Mouse (Mus musculus): ENCODE data around the gene Grap2.
A peak's percentile ranks its signal among the peaks of the same experiment; 100 is the strongest.

Gene Grap2

DNA sequence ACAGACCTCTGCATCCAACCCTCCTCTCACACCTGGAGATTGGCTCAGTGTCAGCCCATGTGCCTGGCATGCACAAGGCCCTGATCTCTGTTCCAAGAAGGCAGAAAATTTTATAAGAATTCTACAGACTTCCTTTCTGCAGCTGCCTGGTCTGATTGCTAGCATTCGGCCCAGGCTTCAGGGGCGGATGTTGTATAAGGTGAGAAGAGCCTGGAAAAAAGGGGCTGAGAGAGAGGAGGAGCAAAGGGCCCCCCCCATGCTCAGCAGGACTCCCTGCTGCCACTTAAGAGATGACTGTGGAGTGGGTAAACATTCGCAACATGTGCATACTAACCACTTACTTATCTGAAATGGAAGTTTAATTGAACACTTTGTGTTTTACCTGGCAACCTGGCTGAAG is 35.6 kb downstream of the Grap2 start:
- DNase-seq: no peak

DNA sequence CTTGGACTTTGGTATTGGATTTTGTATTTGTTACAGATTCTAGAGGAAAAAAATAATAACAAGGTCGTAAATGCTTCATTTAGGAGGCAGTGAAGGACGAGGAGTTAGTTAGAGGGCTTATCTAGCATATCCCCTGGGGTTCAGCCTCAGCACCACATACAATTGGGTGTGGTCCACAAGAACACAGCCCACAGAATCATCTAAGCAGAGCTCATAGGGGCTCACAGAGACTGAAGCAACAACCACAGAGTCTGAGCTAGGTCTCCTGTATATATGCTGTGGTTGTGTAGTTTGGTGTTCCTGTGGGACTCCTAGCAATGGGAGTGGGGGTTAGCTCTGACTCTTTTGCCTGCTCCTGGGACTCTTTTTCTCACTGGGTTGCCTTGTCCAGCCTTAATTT is 37.9 kb downstream of the Grap2 start:
- DNase-seq: no peak

DNA sequence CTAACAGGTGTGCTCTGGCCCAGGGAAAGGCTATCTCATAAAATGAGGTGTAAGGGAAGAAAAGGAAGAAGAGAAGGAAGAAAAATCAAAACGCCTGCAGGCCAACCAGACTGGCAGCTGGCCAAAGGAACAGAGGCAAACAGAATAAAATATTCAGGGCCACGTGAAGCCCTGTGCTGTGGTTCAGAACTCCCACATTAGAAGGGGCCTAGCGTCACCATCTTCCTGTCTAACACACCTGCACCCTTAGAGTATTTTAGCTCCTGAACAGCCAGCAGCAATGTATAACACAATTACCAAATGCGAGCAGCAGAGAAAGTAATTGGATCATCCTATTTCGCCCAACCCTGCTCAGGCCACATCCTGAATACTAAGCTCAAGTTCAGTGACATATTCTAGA is 39.1 kb downstream of the Grap2 start:
- DNase-seq: no peak

DNA sequence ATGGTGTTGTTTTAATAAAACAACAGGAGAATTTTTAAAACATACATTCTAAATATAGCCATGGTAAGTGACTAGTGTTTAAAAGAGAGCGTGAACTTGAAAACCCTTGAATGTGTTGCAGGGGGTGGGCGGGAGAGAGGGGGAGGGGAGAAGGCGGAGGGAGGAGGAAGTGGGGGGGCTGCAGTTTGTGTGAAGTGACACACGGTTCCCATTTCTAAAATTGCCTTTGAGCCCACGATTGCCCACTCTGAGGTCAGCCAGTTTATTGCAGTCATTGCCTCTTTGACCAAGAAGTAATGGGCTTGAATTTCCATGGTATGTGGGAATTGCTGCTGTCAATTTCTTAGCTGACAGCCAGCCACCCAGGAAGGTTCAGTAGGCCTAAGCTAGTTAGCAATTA is 41.5 kb downstream of the Grap2 start:
- no peak for DNase-seq

DNA sequence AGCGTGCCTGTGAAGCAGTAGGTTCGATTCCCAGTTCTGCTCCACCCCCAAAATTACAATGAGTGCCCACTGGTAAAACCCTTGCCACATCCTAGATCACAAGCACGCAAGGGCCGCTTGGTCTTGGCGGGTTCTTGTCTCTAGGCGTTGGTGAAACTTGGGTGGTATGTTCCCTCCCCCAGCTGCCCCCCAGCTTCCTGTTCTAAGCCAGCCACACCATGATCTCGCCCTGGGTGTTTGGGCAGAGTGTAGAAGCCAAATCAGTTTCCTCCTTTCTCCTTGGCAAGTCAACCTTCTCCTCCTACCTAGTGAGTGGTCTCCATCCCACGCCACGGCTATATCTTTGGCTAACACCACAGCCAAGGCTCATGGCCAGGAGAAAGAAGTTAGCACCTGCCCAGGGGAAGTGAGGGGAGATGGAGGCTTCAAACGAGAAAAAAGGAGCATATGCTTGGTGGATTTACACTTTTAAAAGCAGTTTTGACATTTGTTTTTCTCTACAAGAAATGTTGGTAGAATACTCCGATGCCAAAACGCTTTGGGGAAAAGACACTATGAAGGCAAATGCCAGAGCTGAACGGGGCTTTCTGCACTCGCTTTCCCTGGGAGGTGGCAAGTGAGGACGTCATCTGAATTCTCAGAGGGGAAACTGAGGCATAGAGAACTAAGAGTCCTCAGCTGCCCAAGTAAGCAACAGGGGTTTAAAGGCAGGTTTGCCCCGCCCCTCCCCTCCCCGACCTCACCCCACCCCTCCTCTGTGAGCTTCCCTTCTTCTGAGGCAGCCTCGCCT is 42.3 kb downstream of the Grap2 start:
- no peak for DNase-seq

DNA sequence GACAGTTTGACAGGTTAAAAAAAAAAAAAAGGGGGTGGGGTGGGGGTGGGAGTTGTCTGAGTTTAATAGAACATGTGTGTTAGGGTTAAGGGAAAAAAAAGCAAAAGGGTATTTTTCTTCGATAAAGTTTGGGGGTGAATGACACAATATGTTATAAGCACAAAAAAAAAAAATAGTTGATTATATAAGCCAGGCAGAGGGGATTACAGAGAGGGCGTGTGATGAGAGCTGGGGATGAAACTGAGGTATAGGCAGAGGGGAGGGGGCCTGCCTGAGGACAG is 42.8 kb downstream of the Grap2 start:
- no peak for DNase-seq

DNA sequence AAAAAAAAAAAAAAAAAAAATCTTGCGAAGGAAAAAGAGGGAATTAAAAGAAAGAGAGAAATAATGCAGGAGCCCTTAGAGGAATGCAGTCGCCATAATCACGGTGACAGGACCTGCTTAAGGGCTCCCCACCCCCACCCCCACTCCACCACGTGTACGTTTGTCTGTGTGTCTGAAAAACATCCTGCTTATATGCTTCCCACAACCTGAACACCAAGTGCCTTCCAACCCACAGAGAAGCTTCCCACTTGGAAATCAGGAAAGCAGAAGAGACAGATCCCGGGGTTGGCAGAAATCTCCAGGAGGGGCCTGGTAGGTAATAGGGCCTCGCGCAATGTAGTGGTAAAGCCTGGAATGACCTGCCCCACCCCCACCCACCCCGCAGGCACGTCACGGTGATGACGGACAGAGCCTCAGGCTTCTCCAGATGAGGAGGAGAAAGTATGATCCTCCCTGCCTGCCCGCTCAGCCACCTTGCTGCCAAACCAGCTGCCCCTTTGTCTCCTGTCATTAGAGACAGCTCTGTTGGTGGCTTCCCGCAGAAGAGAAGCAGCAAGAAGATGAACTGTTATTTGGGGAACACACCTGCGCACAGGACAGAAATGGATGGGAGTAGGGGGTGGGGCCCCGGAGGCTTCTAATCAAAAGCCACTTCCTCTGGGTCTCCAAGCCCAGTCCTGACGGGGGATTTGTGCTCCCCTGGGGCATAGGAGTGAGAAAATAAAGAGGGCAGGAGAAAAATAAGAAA is 43.4 kb downstream of the Grap2 start:
- DNase-seq: no peak

DNA sequence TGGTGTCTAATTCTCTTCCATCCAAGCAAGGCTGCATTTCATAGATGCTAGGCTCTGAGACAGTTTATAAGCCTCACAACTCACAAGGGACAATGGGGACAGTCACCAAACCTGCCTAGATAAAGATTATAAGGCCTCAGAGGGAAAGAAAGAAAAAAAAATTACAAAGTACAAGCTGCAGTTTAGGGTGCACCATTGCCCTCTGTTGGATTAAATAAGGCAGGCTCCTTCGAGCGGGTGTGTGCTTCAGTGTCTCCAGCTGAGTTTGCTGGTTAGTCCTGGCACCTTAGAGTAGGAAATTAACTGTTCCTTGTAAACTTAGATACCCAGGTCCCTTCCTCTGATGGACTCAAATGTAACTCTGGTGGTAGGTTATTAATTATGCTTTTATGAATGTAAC is 45.4 kb downstream of the Grap2 start:
- peak; percentile 26 for DNase-seq

DNA sequence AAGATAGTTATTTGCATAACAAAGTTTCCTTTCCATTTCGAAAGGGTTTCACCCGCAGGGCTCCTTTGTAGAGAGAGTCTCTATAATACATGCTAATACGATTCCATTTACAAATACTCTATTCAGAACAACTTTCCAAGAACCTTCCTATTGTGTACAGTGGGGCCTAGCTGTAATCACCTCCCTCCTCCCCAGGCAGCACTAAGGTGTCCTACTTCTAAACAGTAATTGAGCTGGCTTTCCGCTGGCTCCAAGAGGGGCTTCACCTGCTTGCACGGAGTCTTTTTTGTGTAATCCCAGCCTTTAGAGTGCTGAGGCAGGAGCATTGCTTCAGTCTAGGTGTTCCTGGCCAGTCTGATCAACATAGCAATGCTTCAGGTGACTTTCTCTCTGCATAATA is 46.8 kb downstream of the Grap2 start:
- DNase-seq: no peak

DNA sequence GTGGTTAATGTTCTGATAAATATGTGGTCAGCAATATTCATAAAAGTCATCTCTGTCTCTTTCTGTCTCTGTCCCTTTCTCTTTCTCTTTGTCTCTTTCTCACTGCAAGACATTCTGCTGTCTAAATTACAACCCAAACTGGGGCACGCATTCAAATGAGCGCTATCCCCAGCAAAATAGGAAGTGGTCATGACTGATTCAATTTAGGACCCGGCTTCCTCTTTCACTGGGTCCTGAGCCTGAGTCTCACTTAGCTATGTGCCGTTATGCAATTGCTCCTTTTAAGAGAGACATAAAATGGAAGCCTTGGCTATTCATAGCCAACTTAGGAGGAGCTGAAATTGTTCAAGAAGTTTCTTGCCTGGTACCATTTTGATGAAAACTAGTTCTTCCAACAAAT is 47.4 kb downstream of the Grap2 start:
- no peak for DNase-seq

DNA sequence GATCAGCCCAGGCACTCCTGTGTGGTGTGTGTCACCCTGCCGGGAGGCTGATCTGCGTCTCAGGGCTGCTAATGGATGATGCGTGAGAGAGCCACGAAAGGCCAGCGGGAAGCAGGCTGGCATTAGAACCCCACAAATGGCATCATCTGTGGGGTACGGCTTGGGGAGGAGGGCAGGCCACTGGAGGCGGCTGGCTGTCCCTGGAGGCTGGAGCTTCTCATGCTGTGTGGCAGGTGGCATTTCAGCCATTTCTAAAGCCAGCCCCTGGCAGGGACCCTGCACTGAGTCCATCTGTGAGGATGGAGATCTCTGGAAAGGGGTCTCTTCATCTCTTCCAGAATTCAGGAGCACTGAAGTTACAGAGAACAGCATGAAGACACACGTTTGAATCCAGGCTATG is 48.0 kb downstream of the Grap2 start:
- no peak for DNase-seq

DNA sequence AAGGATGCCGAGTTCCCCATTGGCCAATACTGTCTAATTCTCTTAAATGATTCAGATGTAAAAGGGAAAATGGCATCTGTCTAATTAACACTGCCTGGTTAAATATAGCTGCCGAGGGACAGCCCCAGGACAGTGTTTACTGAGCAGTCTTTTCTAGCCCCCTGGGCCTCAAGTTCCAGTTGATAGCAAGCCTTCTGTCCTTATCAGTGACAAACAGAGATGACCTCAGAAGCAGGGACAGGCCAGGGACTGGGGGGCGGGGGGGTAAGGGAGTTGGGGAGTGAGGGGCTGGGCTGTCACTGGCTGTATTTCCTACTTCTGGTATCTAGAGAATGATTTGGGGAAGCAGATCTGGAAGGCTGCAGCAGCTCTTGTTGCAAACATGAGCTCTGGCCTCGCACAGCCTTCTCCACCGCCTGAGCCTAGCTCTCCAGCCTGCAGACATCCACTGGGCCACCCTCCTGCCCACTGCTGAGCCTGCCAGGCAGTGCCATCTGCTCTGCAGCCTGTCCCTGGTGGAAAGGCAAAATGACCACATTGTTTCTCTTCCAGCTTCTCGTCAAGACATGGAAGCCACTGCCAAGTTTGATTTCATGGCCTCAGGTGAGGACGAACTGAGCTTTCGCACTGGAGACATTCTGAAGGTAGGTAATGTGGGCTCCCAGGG is 50.9 kb downstream of the Grap2 start:
- DNase-seq: no peak

DNA sequence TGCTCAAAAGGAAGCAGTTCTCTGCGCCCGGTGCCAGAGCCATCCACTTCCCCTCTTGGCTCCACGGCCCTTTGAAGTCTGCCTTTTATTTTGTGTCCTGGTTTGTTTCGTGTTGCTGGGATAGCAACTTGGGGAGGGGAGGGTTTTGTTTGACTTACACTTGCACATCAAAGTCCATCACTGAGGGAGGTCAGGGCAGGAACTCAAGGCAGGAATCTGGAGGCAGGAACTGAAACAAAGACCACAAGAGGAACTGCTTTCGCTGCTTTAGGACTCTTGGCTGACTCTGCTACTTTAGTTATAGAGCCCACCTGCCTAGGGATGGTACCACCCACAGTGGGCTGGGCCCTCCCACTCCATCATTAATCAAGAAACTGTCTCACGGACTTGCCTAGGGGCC is 54.1 kb downstream of the Grap2 start:
- no peak for DNase-seq

DNA sequence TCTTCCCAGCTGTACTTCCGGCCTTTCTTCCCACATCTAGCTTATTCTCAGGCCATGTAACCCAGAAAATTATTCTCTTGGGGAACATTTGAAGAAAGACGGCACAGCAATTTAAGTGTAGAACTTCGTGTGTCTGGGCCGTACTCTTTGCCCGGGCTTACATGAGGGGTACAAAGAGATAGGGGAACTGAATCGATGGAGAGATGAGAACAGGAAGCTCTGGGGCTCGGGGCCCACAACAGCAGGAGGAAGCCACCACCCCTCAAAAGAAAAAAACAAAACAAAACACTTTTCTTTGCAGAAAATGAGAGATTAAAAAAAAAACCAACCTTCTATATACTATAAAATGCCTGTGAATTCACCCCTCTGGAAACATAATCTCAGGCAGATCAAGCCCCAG is 57.8 kb downstream of the Grap2 start:
- DNase-seq: no peak

DNA sequence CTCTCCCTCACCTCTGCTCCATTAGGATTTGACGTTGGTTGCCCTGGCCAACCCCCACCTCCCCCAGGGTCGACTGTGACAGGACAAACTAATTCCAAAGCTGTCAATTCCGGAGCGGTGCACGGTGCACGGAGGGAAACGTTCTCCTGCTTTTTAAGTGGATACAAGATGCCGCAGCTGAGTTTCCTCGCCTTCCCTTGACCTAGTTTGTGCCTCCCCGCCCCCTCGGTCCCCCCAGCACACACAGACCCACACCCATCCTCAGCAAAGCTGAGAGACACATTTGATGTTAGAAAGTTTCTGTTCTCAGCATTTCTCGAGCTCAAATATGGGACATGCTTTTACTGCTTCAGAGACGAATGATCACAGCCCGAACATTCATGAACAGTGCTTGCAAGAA is 58.3 kb downstream of the Grap2 start:
- DNase-seq: no peak

DNA sequence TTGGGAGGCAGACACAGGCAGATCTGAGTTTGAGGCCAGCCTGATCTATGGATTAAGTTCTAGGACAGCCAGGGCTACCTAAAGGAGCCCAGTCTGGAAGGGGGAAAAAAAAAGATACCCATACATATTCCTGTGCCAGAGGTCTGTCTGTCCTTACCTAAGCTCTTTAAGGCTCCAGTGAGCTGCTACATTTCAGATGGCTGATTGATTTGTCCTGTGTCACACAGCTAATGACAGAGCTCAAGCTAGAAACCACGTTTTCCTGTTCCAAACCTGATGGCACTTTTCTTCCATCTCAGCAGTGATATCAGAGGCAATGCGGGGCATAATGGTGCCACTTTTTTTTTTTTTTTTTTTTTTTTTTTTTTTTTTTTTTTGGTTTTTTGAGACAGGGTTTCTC is 58.9 kb downstream of the Grap2 start:
- DNase-seq: no peak

DNA sequence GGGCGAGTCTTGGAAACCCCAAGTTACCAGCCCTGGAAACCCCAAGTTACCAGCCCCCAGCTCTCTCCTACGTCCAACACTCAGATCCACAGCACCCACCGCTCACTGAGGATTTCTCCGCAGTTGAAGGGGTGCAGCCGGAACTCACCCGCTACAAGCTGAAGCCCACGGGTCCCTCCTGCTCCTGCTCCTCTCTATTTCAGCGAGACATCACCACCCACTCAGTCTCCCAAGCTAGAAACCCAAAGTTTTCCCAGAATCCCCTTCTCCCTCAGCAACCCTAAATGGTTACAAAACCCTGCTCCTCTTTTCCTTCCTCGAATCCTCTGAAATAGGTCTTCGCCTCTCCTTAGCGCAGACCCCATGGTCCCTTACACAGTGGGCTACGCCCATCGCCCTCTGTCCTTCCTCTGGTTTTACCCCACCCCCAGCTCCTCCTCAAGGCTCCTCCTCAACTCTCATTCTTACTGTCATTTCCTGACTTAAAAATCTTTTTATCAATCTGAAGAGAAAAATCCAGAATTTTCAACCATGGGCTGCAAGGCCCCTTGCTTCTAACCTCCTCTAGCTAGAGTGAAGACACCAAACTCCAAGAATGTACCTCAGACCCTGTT is 60.0 kb downstream of the Grap2 start:
- DNase-seq: peak; percentile 45

DNA sequence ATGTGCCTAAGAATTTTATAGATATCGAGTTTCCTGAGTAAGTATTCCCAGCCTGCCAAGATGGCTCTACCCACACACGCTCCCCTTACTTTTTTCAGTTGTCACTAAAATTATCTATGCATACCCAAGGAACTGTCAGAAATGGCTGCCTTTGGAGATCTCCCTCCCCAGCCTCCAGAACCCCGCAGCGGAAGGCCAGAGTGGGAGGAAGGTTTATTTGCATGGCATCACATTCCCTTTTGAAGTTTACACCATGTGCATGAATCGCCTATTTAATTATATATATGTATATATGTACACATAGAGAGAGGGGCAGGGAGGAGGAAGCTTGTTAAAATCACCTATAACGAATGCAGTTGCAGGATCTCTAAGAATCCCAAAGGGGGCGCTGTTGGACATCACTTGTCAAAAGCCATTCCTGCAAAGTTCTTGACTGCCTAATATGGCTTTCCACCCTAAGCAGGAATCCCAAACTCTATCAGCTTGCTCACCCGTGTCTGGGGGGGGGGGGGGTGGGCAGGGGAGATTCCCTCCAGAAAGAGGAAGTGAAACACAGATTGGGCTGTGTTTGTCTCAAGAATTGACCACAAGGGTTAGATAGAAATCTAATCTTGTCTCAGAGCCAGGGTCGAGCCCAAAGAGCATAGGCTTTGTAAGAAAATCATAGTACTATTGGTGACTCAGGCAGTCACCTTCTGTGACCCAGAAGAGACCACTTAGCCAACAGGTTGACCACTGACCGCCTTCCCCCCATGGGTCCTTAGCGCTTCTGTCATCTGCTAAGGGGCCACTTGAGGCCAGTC is 62.2 kb downstream of the Grap2 start:
- peak; percentile 45 for DNase-seq

DNA sequence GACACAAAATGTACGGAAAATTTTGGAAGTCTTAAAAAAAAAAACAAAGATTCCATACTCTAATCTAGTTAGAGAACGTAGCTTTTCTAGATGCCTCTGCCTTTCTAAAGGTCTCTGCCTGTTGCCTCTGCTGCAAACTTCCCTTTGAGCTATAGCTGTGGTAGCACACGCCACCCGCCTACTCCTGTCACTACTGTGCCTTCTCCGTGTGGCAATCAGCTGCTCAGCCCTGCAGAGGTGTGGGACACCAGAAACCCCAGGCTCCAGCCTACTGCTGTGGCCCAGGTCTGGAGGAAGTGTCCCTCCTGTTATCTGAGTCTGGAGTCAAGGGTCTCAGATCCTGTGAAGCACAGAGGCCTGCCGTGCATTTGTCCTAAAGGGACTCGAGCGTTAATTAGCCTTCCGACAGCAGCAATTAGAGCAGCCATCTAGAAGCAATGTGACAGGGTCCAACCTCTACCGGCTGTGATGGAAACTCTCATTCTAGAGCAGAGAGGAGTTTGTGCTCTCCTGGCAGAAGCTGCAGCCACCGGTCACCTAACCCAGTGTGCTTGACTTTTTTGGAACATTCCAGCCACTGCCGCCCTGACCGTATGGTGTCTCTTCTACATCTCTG is 64.5 kb downstream of the Grap2 start:
- no peak for DNase-seq

DNA sequence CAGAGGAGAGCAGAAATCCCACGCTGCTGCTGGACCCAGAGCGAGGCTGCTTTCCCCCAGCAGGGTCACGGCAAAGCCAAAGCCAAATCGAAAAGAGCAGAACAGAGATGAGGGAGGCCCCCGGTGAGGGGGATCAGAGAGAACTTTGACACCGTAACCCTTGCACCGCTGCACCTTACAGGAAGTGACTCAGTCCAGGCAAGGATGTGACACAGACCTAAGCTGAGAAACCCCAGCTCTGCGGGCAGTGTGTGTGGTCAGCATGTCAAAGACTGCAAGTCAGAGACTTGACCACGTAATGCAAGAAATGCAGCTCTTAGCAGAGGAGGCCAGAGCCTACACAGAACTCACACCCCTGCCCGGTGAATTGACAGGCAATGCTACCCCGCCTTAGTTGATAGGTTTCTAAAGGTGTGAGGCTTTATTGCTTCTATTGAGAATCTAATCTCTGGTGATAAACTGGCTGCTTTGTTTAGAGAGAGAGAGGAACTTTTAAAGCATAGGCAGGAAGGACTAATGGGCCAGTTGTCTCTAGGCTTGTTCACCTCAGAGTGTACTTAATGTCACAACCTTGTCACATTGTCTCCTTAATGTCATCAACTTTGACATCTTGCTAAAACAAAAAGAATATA is 66.8 kb downstream of the Grap2 start:
- DNase-seq: no peak

DNA sequence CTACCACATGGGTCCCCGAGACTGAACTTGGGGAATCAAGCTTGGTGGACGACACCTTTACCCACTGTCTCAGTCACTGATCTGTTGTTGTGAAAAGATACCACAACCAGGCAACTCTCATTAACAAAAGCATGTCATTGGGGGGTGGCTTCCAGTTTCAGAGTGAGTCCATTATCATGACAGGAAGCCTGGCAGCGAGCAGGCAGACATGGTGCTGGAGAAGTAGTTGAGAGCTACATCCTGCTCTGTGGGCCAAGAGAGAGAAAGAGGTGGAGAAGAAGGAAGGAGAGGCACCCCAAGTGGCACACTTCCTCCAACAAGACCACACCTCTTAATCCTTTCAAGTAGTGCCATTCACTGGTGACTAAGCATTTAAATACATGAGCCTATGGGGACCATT is 67.5 kb downstream of the Grap2 start:
- DNase-seq: no peak
